Mouse (Mus musculus) megakaryocyte, adult 5-6 weeks (primary cell): ENCODE results near the gene Ifit3b. TPM values are rescaled to one million over a fixed set of nuclear protein-coding genes. Genes with fewer than 3 reads are reported as not detected.

Experiments used
- total RNA-seq, 2 experiments: library from RNA; stranded (forward) in 1 of 2; stranded (reverse) in 1 of 2; fragments of 153-499, 151-499 nt in 1 of 2; fragments of 221-1000, 200-1000 nt in 1 of 2; gene quantifications; 2 replicates each; pipeline versions ENCODE4 v1.2.3 to v1.2.4; 2015 to 2017

Ifit3b gene
- total RNA-seq, 2 experiments from 2014 or later: 4.7 to 5.1 TPM

Other genes with a start within 250 kb of the Ifit3b start
- gene Ch25h, start 132.8 kb upstream of the Ifit3b start, total RNA-seq (2015): not detected in 2 replicates
- not detected in 2 replicates for gene Ch25h, start 132.8 kb upstream of the Ifit3b start, total RNA-seq (2017)
- 119 and 136 TPM in 2 replicates for gene Lipa, start 80.5 kb upstream of the Ifit3b start, total RNA-seq (2015)
- 69.1 and 73.0 TPM in 2 replicates for gene Lipa, start 80.5 kb upstream of the Ifit3b start, total RNA-seq (2017)
- gene Ifit2, start 57.3 kb upstream of the Ifit3b start, total RNA-seq (2015): 10.1 and 10.2 TPM in 2 replicates
- 20.2 and 21.2 TPM in 2 replicates for gene Ifit2, start 57.3 kb upstream of the Ifit3b start, total RNA-seq (2017)
- 22.6 and 25.4 TPM in 2 replicates for gene Ifit3, start 24.4 kb upstream of the Ifit3b start, total RNA-seq (2015)
- gene Ifit3, start 24.4 kb upstream of the Ifit3b start, total RNA-seq (2017): 33.0 and 34.0 TPM in 2 replicates
- 4.7 and 5.2 TPM in 2 replicates for gene Ifit1bl1, start 6.0 kb upstream of the Ifit3b start, total RNA-seq (2015)
- gene Ifit1bl1, start 6.0 kb upstream of the Ifit3b start, total RNA-seq (2017): 5.7 and 6.4 TPM in 2 replicates
- gene Ifit1bl2, start 32.8 kb downstream of the Ifit3b start, total RNA-seq (2015): 3.8 and 4.2 TPM in 2 replicates
- 6.7 and 8.1 TPM in 2 replicates for gene Ifit1bl2, start 32.8 kb downstream of the Ifit3b start, total RNA-seq (2017)
- gene Ifit1, start 32.9 kb downstream of the Ifit3b start, total RNA-seq (2015): 7.5 and 13.0 TPM in 2 replicates
- gene Ifit1, start 32.9 kb downstream of the Ifit3b start, total RNA-seq (2017): 8.7 and 10.6 TPM in 2 replicates
- gene Slc16a12, start 139.3 kb downstream of the Ifit3b start, total RNA-seq (2015): not detected in 2 replicates
- gene Slc16a12, start 139.3 kb downstream of the Ifit3b start, total RNA-seq (2017): not detected in 2 replicates